Mouse (Mus musculus) intestine, embryonic 16.5 days (tissue): ENCODE measurements at regions not wholly inside any gene's neighbourhood (a gene's known extent, or its start where the extent isn't known, plus 50 kb on each side); places are given as distances from the start of the nearest gene placed in this dataset.

Source experiments
- ATAC-seq: fragments of 200-750 bp; cut with Nextera tagmentation; 2 replicates; pipeline ENCODE4 v1.8.0; 2017; ENCODE audit warnings: moderate TSS enrichment, moderate library complexity
- H3K27ac ChIP-seq: fragments of 300-500 bp; sonication (generic); 2 replicates; pipeline ENCODE4 v1.5.1; 2014; ENCODE audit warnings: mild to moderate bottlenecking, low read length
- H3K27me3 ChIP-seq: fragments of 300-500 bp; sonication (generic); replicated peaks from 2 replicates; pipeline ENCODE4 v1.6.1; 2014; ENCODE audit warnings: low read length, control low read depth, mixed read lengths; ENCODE audit not compliant: control insufficient read depth, insufficient read depth
- H3K36me3 ChIP-seq: fragments of 300-500 bp; sonication (generic); 2 replicates; pipeline ENCODE4 v1.6.1; 2014; ENCODE audit warnings: low read length, control low read depth; ENCODE audit not compliant: control insufficient read depth, insufficient read depth
- H3K4me1 ChIP-seq: fragments of 300-500 bp; sonication (generic); 2 replicates; pipeline ENCODE4 v1.6.1; 2014; ENCODE audit warnings: low read length, control low read depth, mixed read lengths; ENCODE audit not compliant: control insufficient read depth, insufficient read depth
- H3K4me2 ChIP-seq: fragments of 300-500 bp; sonication (generic); 2 replicates; pipeline ENCODE4 v1.6.1; 2014; ENCODE audit warnings: low read depth, low read length, control low read depth
- H3K4me3 ChIP-seq: fragments of 300-500 bp; sonication (generic); 2 replicates; pipeline ENCODE4 v1.5.1; 2014; ENCODE audit warnings: mild to moderate bottlenecking, low read length
- H3K9ac ChIP-seq: fragments of 300-500 bp; sonication (generic); 2 replicates; pipeline ENCODE4 v1.6.1; 2014; ENCODE audit warnings: low read depth, low read length
- H3K9me3 ChIP-seq: fragments of 300-500 bp; sonication (generic); 2 replicates; pipeline ENCODE4 v1.6.1; 2016; ENCODE audit warnings: low read length, control low read depth; ENCODE audit not compliant: control insufficient read depth
- WGBS: fragments of 180-500 bp; shearing (Covaris S2); extraction: QIAGEN DNeasy Blood & Tissue Kit; methylation state at CpG from one replicate; pipeline ENCODE4 v1.1.7; 2014; 5-methylcytosine and 5-hydroxymethylcytosine counted together

GRCm38 (mm10) chr13:60267557-60267956 is 90.4 kb upstream of the Gas1 start:
- no peak overlapping the region for H3K4me3 ChIP-seq
- H3K4me2 ChIP-seq: no peak overlapping the region
- peak; percentile 73 for ATAC-seq
- no peaks in the 10 kb centered on the region for H3K27me3 ChIP-seq
- no peaks in the 10 kb centered on the region for H3K36me3 ChIP-seq
- peaks cover 8% of the 10 kb centered on the region for H3K4me1 ChIP-seq
- WGBS: 18% methylated on average over 12 of the region's 12 CpGs
- peak overlapping the region; percentile 64 for H3K27ac ChIP-seq
- no peaks in the 10 kb centered on the region for H3K9me3 ChIP-seq
- H3K9ac ChIP-seq: 0 out of 2 replicates have a peak overlapping the region, but pooled peaks have one; percentile 8

- Histone ChIP-seq H3K4me1 (peaks cover 8% of the 10 kb centered on the region), H3K36me3 (no peaks in the 10 kb centered on the region), H3K4me3 (no peak overlapping the region), H3K27ac (peak overlapping the region; percentile 20), H3K27me3 (no peaks in the 10 kb centered on the region), H3K4me2 (no peak overlapping the region), H3K9me3 (no peaks in the 10 kb centered on the region), H3K9ac (no peak overlapping the region)
- 78% methylated on average over 11 of the region's 11 CpGs for WGBS
- no peak for ATAC-seq
These were observed 91.1 kb upstream of the Gas1 start for GRCm38 (mm10) chr13:60268256-60268655.

GRCm38 (mm10) chr13:60269406-60269841 is 92.3 kb upstream of the Gas1 start:
- H3K4me2 ChIP-seq: no peak overlapping the region
- peaks cover 2% of the 10 kb centered on the region; the same call in 1 of the 2 replicates for H3K9me3 ChIP-seq
- peaks cover 8% of the 10 kb centered on the region for H3K4me1 ChIP-seq
- H3K27ac ChIP-seq: no peak overlapping the region
- no peak overlapping the region for H3K4me3 ChIP-seq
- H3K27me3 ChIP-seq: no peaks in the 10 kb centered on the region
- no peaks in the 10 kb centered on the region for H3K36me3 ChIP-seq
- 56% methylated on average over 9 of the region's 9 CpGs for WGBS
- ATAC-seq: no peak
- H3K9ac ChIP-seq: no peak overlapping the region

DNA sequence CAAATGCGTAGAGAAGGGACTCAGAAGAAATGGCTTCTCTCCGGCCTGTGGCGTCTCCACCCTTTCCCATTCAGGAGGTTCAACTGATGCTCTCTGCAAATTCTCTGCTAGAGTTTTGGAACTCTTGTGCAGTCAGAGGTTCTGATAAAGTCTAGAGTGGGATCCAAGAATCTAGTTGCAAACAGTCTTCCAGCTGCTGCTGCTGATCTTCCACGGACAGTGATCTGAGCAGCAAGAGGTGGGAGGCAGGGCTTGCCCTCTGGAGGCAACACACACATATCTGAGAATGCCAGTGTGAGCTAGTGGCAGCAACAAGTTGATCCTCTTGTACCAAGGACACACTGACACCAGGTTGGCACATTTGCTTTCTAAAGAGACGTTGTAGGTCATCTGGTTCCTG is 93.4 kb upstream of the Gas1 start:
- H3K4me2 ChIP-seq: no peak overlapping the region
- no peak overlapping the region for H3K4me3 ChIP-seq
- no peak for ATAC-seq
- H3K4me1 ChIP-seq: peaks cover 8% of the 10 kb centered on the region
- H3K9ac ChIP-seq: no peak overlapping the region
- no peaks in the 10 kb centered on the region for H3K36me3 ChIP-seq
- no peak overlapping the region for H3K27ac ChIP-seq
- H3K9me3 ChIP-seq: peaks cover 3% of the 10 kb centered on the region; the same call in 1 of the 2 replicates
- WGBS: 84% methylated on average over 5 of the region's 5 CpGs
- H3K27me3 ChIP-seq: no peaks in the 10 kb centered on the region

DNA sequence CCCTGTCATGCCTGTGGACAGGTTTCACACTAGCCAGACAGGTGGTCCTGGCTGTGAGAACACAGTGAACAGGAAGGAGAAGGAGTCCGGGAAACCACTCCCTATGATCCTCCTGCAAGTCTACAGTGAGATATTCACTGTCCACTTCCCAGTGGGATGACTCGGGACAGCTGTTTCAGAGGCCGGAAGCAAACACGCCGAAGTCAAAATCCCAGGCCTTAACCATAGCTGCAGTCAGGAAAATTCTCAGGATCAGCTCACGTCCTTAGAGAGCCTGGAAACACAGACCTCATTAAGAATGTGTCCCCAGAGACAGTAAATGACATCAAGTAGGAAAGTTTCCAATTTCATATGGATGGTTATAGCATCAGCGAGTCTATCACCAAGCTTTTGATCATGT is 96.2 kb upstream of the Gas1 start:
- no peak for ATAC-seq
- H3K27me3 ChIP-seq: no peaks in the 10 kb centered on the region
- peaks cover 3% of the 10 kb centered on the region; the same call in 1 of the 2 replicates for H3K4me1 ChIP-seq
- no peak overlapping the region for H3K4me2 ChIP-seq
- no peaks in the 10 kb centered on the region for H3K36me3 ChIP-seq
- 70% methylated on average over 7 of the region's 7 CpGs for WGBS
- no peak overlapping the region for H3K4me3 ChIP-seq
- peaks cover 3% of the 10 kb centered on the region; the same call in 1 of the 2 replicates for H3K9me3 ChIP-seq
- H3K9ac ChIP-seq: no peak overlapping the region
- H3K27ac ChIP-seq: no peak overlapping the region; the same call in 1 of the 2 replicates

GRCm38 (mm10) chr13:60282543-60283251 is 105.5 kb upstream of the Gas1 start:
- Histone ChIP-seq H3K27ac (peak overlapping the region; percentile 23; the same call in 1 of the 2 replicates), H3K9ac (no peak overlapping the region), H3K4me3 (no peak overlapping the region), H3K4me2 (no peak overlapping the region), H3K27me3 (no peaks in the 10 kb centered on the region), H3K9me3 (no peaks in the 10 kb centered on the region), H3K36me3 (no peaks in the 10 kb centered on the region), H3K4me1 (peaks cover 14% of the 10 kb centered on the region)
- ATAC-seq: no peak
- WGBS: 55% methylated on average over 7 of the region's 7 CpGs

DNA sequence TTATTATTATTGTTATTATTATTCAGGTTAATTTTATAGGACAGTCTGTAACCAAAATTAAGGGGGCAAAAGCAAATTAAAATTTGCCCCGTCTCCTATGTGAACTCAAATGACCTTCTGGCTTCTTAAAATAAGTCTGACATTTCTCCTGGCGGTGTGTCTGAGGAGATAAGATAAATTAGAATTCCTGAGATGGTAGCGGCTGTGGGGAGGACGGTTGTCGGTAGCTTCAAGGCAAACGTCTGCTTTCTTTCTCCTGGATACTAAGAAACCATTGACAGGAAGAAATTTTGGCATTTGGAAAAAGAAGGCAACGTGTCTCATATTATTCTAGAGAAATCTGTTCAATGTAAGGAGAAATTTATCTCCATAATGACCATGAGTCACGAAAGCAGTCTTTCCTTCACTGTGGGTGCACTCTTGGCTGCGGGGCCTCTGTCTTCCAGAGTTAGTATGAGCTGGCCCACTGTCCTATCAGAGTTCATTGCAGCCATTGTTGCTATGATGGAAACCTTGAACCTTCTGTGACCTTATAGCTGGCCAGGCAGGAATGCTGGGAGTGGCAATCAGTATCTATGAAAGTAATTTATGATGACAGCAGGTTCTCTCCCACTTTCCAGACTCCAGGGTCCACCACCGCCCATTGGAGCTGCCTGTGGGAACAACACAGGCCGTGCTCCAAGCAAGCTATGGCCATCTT is 109.5 kb upstream of the Gas1 start:
- H3K9ac ChIP-seq: no peak overlapping the region
- no peaks in the 10 kb centered on the region for H3K36me3 ChIP-seq
- peak; percentile 88 for ATAC-seq
- 23% methylated on average over 11 of the region's 11 CpGs for WGBS
- H3K4me2 ChIP-seq: no peak overlapping the region
- H3K9me3 ChIP-seq: no peaks in the 10 kb centered on the region
- peaks cover 14% of the 10 kb centered on the region for H3K4me1 ChIP-seq
- H3K27ac ChIP-seq: no peak overlapping the region
- H3K27me3 ChIP-seq: no peaks in the 10 kb centered on the region
- H3K4me3 ChIP-seq: no peak overlapping the region

DNA sequence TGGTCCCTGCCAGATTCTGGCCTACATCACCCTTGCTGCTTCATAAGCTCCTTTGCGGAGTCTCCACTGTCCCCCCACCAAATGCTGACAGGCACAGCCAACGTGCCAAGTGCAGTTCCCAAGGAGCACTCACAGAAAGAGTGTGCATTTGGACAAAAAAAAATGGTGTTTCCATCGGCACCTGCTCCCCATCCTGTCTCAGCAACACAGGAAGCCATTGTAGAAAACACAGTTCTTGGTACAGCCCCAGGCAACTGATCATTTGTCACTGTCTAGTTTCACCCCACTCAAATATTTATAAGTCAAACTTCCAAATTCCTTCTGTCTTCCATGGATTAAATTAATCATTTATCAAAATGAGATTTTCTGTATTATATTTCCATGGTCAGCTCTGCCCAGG is 112.5 kb upstream of the Gas1 start:
- Histone ChIP-seq H3K36me3 (no peaks in the 10 kb centered on the region), H3K4me3 (no peak overlapping the region), H3K27ac (no peak overlapping the region), H3K4me2 (no peak overlapping the region), H3K9ac (no peak overlapping the region), H3K4me1 (peaks cover 11% of the 10 kb centered on the region), H3K9me3 (no peaks in the 10 kb centered on the region), H3K27me3 (no peaks in the 10 kb centered on the region)
- ATAC-seq: no peak
- 52% methylated on average over 3 of the region's 3 CpGs for WGBS

DNA sequence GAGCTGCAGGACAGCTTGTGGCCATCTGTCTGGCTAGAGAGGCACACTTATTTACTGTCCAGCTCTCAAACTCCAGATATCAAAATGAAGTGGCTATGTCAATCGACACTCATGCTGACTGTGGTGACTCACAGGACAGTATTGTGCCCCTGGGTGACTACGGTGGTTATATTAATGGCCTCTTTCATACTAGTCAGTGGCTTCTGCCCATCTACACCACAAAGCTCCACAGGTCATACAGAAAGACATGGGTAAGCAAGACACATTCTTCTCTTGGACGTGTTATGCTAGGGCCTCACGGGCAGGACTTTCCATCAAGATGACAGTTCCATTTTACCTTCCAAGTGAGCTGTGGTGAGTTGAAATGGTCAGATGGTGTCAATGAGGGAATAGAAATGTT is 113.7 kb upstream of the Gas1 start:
- peaks cover 11% of the 10 kb centered on the region for H3K4me1 ChIP-seq
- no peak overlapping the region for H3K4me2 ChIP-seq
- no peak overlapping the region for H3K4me3 ChIP-seq
- no peak overlapping the region; the same call in 1 of the 2 replicates for H3K27ac ChIP-seq
- no peaks in the 10 kb centered on the region for H3K36me3 ChIP-seq
- no peaks in the 10 kb centered on the region for H3K27me3 ChIP-seq
- ATAC-seq: no peak
- no peaks in the 10 kb centered on the region for H3K9me3 ChIP-seq
- H3K9ac ChIP-seq: no peak overlapping the region
- 81% methylated on average over 4 of the region's 4 CpGs for WGBS
